Mouse (Mus musculus) CH12.LX (cell line): ENCODE measurements around the gene Gm5622. TPM values are rescaled to one million over a fixed set of nuclear protein-coding genes. Genes with fewer than 3 reads are reported as not detected.
"Not testable (repeated sequence)": the region's sequence is repeated elsewhere in the genome, so short reads cannot be mapped to it uniquely, and the experiment has no call there.

Experiments used
- DNase-seq: peaks from one replicate; pipeline ENCODE4 v3.0.0-alpha.2; 2013; ENCODE audit errors: extremely low read depth
- H3K27ac ChIP-seq: 2 replicates; pipeline ENCODE4 v1.5.1; 2012; ENCODE audit warnings: low read depth, mild to moderate bottlenecking, control low read depth, moderate library complexity; ENCODE audit not compliant: insufficient read depth
- H3K27me3 ChIP-seq: replicated peaks from 2 replicates; pipeline ENCODE3; 2012; ENCODE audit warnings: inconsistent platforms
- H3K36me3 ChIP-seq, 2 experiments: replicated peaks in 1 of 2; 2 replicates each; pipeline versions ENCODE3 to v1.6.1; 2012; ENCODE audit warnings: inconsistent platforms in 1 of 2, low read length in 1 of 2, mild to moderate bottlenecking in 1 of 2, mixed read lengths in 1 of 2, moderate library complexity in 1 of 2; ENCODE audit not compliant: control insufficient read depth in 1 of 2, insufficient read depth in 1 of 2
- H3K4me1 ChIP-seq, 2 experiments: 2 replicates each; pipeline ENCODE4 v1.6.1; 2012; ENCODE audit warnings: inconsistent platforms in 1 of 2, moderate library complexity in 1 of 2; ENCODE audit not compliant: insufficient read depth in 2 of 2, control insufficient read depth in 1 of 2
- H3K4me2 ChIP-seq: 2 replicates; pipeline ENCODE4 v1.6.1; 2012; ENCODE audit warnings: low read depth, mild to moderate bottlenecking, control low read depth; ENCODE audit not compliant: poor library complexity, insufficient read depth, severe bottlenecking
- H3K4me3 ChIP-seq, 3 experiments: fragments of 150-350 bp in 1 of 3; sonication (generic) in 1 of 3; replicated peaks in 1 of 3; 2 replicates each; pipeline versions ENCODE3 to v1.5.1; 2011 to 2012; ENCODE audit warnings: low read depth in 2 of 3, low read length in 2 of 3, mild to moderate bottlenecking in 2 of 3, moderate library complexity in 2 of 3, control low read depth in 1 of 3, improper control_type of control experiment in 1 of 3, inconsistent platforms in 1 of 3, mixed read lengths in 1 of 3; ENCODE audit not compliant: poor library complexity in 1 of 3
- H3K79me2 ChIP-seq: replicated peaks from 2 replicates; pipeline ENCODE4 v1.6.1; 2012; ENCODE audit warnings: mild to moderate bottlenecking, moderate library complexity; ENCODE audit not compliant: control insufficient read depth, poor library complexity, insufficient read depth, severe bottlenecking; ENCODE audit errors: extremely low read depth
- H3K9ac ChIP-seq: 2 replicates; pipeline ENCODE4 v1.6.1; 2012; ENCODE audit warnings: low read depth, mild to moderate bottlenecking, control low read depth, moderate library complexity; ENCODE audit not compliant: insufficient read depth
- H3K9me3 ChIP-seq: replicated peaks from 2 replicates; pipeline ENCODE3; 2012; ENCODE audit warnings: low read length, inconsistent platforms, mixed read lengths
- CTCF ChIP-seq, 2 experiments: IDR thresholded peaks in 1 of 2; conservative IDR thresholded peaks in 1 of 2; 2 replicates each; pipeline ENCODE4 v1.5.1; 2011 to 2012; ENCODE audit warnings: low read depth in 2 of 2, low read length in 2 of 2, improper control_type of control experiment in 1 of 2, inconsistent platforms in 1 of 2, mild to moderate bottlenecking in 1 of 2, moderate library complexity in 1 of 2
- ETS1 ChIP-seq: conservative IDR thresholded peaks from 2 replicates; pipeline ENCODE4 v1.6.1; 2012; ENCODE audit warnings: low read depth, mild to moderate bottlenecking, inconsistent platforms, low read length, improper control_type of control experiment, moderate library complexity
- GABPA ChIP-seq: IDR thresholded peaks from 2 replicates; pipeline ENCODE4 v1.6.1; 2012; ENCODE audit warnings: low read depth, low read length, improper control_type of control experiment, inconsistent platforms; ENCODE audit not compliant: insufficient replicate concordance
- HCFC1 ChIP-seq: IDR thresholded peaks from 2 replicates; pipeline ENCODE4 v1.6.1; 2012; ENCODE audit warnings: low read depth, mild to moderate bottlenecking, inconsistent platforms, low read length, improper control_type of control experiment
- KAT2A ChIP-seq: IDR thresholded peaks from 2 replicates; pipeline ENCODE4 v1.6.1; 2012; ENCODE audit warnings: low read length, improper control_type of control experiment, inconsistent platforms; ENCODE audit not compliant: insufficient replicate concordance
- MAZ ChIP-seq: IDR thresholded peaks from 2 replicates; pipeline ENCODE4 v1.6.1; 2012; ENCODE audit warnings: low read depth, mild to moderate bottlenecking, inconsistent platforms, low read length, improper control_type of control experiment, moderate library complexity
- NELFE ChIP-seq: IDR thresholded peaks from 2 replicates; pipeline ENCODE4 v1.6.1; 2011; ENCODE audit warnings: low read depth, low read length, improper control_type of control experiment
- POLR2AphosphoS2 ChIP-seq: IDR thresholded peaks from 2 replicates; pipeline ENCODE4 v1.6.1; 2011; ENCODE audit warnings: low read depth, low read length, improper control_type of control experiment
- RAD21 ChIP-seq: IDR thresholded peaks from 2 replicates; pipeline ENCODE4 v1.6.1; 2011; ENCODE audit warnings: low read depth, mild to moderate bottlenecking, low read length, improper control_type of control experiment, moderate library complexity
- SIN3A ChIP-seq: IDR thresholded peaks from 2 replicates; pipeline ENCODE4 v1.6.1; 2012; ENCODE audit warnings: low read length, improper control_type of control experiment, inconsistent platforms
- SMC3 ChIP-seq: IDR thresholded peaks from 2 replicates; pipeline ENCODE4 v1.6.1; 2011; ENCODE audit warnings: low read depth, low read length, improper control_type of control experiment
- TCF12 ChIP-seq: IDR thresholded peaks from 2 replicates; pipeline ENCODE4 v1.6.1; 2014; ENCODE audit warnings: low read depth, mild to moderate bottlenecking, inconsistent platforms, low read length, improper control_type of control experiment
- ZC3H11A ChIP-seq: IDR thresholded peaks from 2 replicates; pipeline ENCODE4 v1.6.1; 2012; ENCODE audit warnings: low read depth, mild to moderate bottlenecking, inconsistent platforms, low read length, improper control_type of control experiment
- ZNF384 ChIP-seq: IDR thresholded peaks from 2 replicates; pipeline ENCODE4 v1.6.1; 2012; ENCODE audit warnings: low read depth, low read length, improper control_type of control experiment, inconsistent platforms
- dilution Hi-C: fragments of 300-500 bp; cut with MboI; formaldehyde crosslinking; loops from 2 replicates; pipeline ENCODE4 v1.14.3; 2020; ENCODE audit warnings: low sequenced_read_pairs; ENCODE audit not compliant: extremely low pct_unique_long_range_greater_than_20kb, extremely low pct_ligation_motif_present
- in situ Hi-C: fragments of 300-500 bp; cut with MboI; formaldehyde crosslinking; loops from 3 replicates; pipeline ENCODE4 v1.14.3; 2019; ENCODE audit warnings: low sequenced_read_pairs, low pct_ligation_motif_present, low pct_unique_long_range_greater_than_20kb, mixed read lengths
- polyA plus RNA-seq: library from polyadenylated mRNA; unstranded; fragments of >175 nt; gene quantifications from 2 replicates; pipeline ENCODE4 v1.2.1, GENCODE M21; 2012; ENCODE audit warnings: low read depth; ENCODE audit not compliant: insufficient read length
- total RNA-seq, 2 experiments: library from RNA; depleted of rRNA; stranded (reverse); fragments of 300-350 nt in 1 of 2; fragments of >200 nt in 1 of 2; gene quantifications; 2 replicates each; pipeline ENCODE4 v1.2.3; 2012 to 2014

The Gm5622 gene
- total RNA-seq (2012; rRNA removed) (1.6 and 1.8 TPM in 2 replicates), total RNA-seq (2014; rRNA removed) (0.19 and 0.34 TPM in 2 replicates), polyA plus RNA-seq (0.29 TPM in 1 of 2 replicates, not detected in the other)

- H3K36me3 ChIP-seq = no peaks in the 10 kb centered on the region
- no peak within 1 kb of the TSS for H3K27ac ChIP-seq
- no peak within 1 kb of the TSS for H3K4me2 ChIP-seq
- no peaks in the 10 kb centered on the region for H3K27me3 ChIP-seq
- peak within 1 kb of the TSS in 1 of 3 experiments; percentile 11 for H3K4me3 ChIP-seq
- H3K9ac ChIP-seq = no peak within 1 kb of the TSS
- dilution Hi-C loops = no loop called here
- in situ Hi-C loops = no loop called here
- no peaks in the 10 kb centered on the region for H3K79me2 ChIP-seq
- H3K9me3 ChIP-seq = no peaks in the 10 kb centered on the region
- H3K4me1 ChIP-seq = no peaks in the 10 kb centered on the region
- DNase-seq = no peak
- TF ChIP-seq HCFC1 = 0 out of 2 replicates have a peak, but pooled peaks have one; percentile 14
- TF ChIP-seq SIN3A = no peak
- TF ChIP-seq RAD21 = no peak
- no peak for TF ChIP-seq CTCF (conservative IDR thresholded peaks at IDR 0.05 in 1 of 2, IDR thresholded peaks at IDR 0.05 in 1 of 2; ENCODE audit: low read depth in 2 of 2, low read length in 2 of 2)
- no peak for TF ChIP-seq ETS1
- TF ChIP-seq GABPA = no peak
Measured at GRCm38 (mm10) chr14:51552490-51552889, at the start of gene Gm5622. TSS of gene Gm5622 (plus strand) at chr14:51552790.

GRCm38 (mm10) chr14:51507416-51507815 is 45.2 kb upstream of the Gm5622 start:
- in situ Hi-C loops (no loop called here), dilution Hi-C loops (no loop called here)
- Histone ChIP-seq H3K4me3 (no peak overlapping the region), H3K4me1 (no peaks in the 10 kb centered on the region), H3K9ac (no peak overlapping the region), H3K79me2 (no peaks in the 10 kb centered on the region), H3K27me3 (no peaks in the 10 kb centered on the region), H3K27ac (no peak overlapping the region), H3K36me3 (no peaks in the 10 kb centered on the region), H3K9me3 (no peaks in the 10 kb centered on the region), H3K4me2 (no peak overlapping the region)
- DNase-seq = no peak
- TF ChIP-seq SMC3 = no peak
- no peak for TF ChIP-seq TCF12
- TF ChIP-seq SIN3A = no peak
- TF ChIP-seq KAT2A = no peak
- TF ChIP-seq NELFE = no peak
- TF ChIP-seq ZC3H11A = no peak
- TF ChIP-seq POLR2AphosphoS2 = no peak
- TF ChIP-seq MAZ = no peak
- no peak for TF ChIP-seq ZNF384

- H3K4me1 ChIP-seq, H3K36me3 ChIP-seq, dilution Hi-C loops, H3K79me2 ChIP-seq, H3K9me3 ChIP-seq, H3K27me3 ChIP-seq, H3K27ac ChIP-seq, DNase-seq, H3K4me2 ChIP-seq, H3K4me3 ChIP-seq, H3K9ac ChIP-seq, in situ Hi-C loops: not testable (repeated sequence)
Measured at GRCm38 (mm10) chr14:51573963-51574362, 21.4 kb downstream of the Gm5622 start, which contains the start of gene Gm17175. TSS of gene Gm17175 (minus strand) at chr14:51574063.

GRCm38 (mm10) chr14:51592039-51592438 is 39.4 kb downstream of the Gm5622 start, which contains the start of gene Gm17174:
TSS of gene Gm17174 (minus strand) at chr14:51592139.
- H3K4me3 ChIP-seq, H3K4me1 ChIP-seq, H3K4me2 ChIP-seq, in situ Hi-C loops, H3K27ac ChIP-seq, H3K36me3 ChIP-seq, H3K79me2 ChIP-seq, H3K9me3 ChIP-seq, DNase-seq, H3K27me3 ChIP-seq, dilution Hi-C loops, H3K9ac ChIP-seq: not testable (repeated sequence)
